Mouse (Mus musculus) MEL (cell line): ENCODE data around the gene Rad50.

ENCODE experiments used
- CTCF ChIP-seq, 3 experiments: IDR thresholded peaks in 2 of 3; conservative IDR thresholded peaks in 1 of 3; 2 replicates each; pipeline ENCODE4 v1.5.1; 2011 to 2012; ENCODE audit warnings: low read length in 3 of 3, low read depth in 2 of 3, mild to moderate bottlenecking in 2 of 3, improper control_type of control experiment in 1 of 3, inconsistent platforms in 1 of 3, mixed read lengths in 1 of 3, moderate library complexity in 1 of 3; ENCODE audit not compliant: control insufficient read depth in 1 of 3, insufficient read depth in 1 of 3, poor library complexity in 1 of 3, severe bottlenecking in 1 of 3
- EP300 ChIP-seq, 2 experiments: IDR thresholded peaks; 2 replicates each; pipeline ENCODE4 v1.6.1; 2011; ENCODE audit warnings: improper control_type of control experiment in 2 of 2, low read length in 2 of 2, low read depth in 1 of 2, mild to moderate bottlenecking in 1 of 2
- GATA1 ChIP-seq: IDR thresholded peaks from 2 replicates; pipeline ENCODE4 v1.6.1; 2011; ENCODE audit warnings: low read depth, low read length, improper control_type of control experiment
- HCFC1 ChIP-seq: IDR thresholded peaks from 2 replicates; pipeline ENCODE4 v1.6.1; 2012; ENCODE audit warnings: low read depth, mild to moderate bottlenecking, inconsistent platforms, low read length, improper control_type of control experiment, moderate library complexity
- JUND ChIP-seq: IDR thresholded peaks from 2 replicates; pipeline ENCODE4 v1.6.1; 2011; ENCODE audit warnings: low read depth, mild to moderate bottlenecking, improper control_type of control experiment, low read length
- KAT2A ChIP-seq: conservative IDR thresholded peaks from 2 replicates; pipeline ENCODE4 v1.6.1; 2012; ENCODE audit warnings: low read depth, low read length, improper control_type of control experiment, inconsistent platforms
- MAFK ChIP-seq: IDR thresholded peaks from 2 replicates; pipeline ENCODE4 v1.6.1; 2011; ENCODE audit warnings: low read depth, mild to moderate bottlenecking, low read length, improper control_type of control experiment, borderline replicate concordance
- MAZ ChIP-seq: IDR thresholded peaks from 2 replicates; pipeline ENCODE4 v1.6.1; 2012; ENCODE audit warnings: low read depth, mild to moderate bottlenecking, inconsistent platforms, low read length, improper control_type of control experiment
- MXI1 ChIP-seq: IDR thresholded peaks from 2 replicates; pipeline ENCODE4 v1.6.1; 2011; ENCODE audit warnings: mild to moderate bottlenecking, low read depth, low read length, improper control_type of control experiment
- POLR2A ChIP-seq, 2 experiments: IDR thresholded peaks; 2 replicates each; pipeline ENCODE4 v1.6.1; 2011 to 2012; ENCODE audit warnings: low read length in 2 of 2, mild to moderate bottlenecking in 2 of 2, control low read depth in 1 of 2, improper control_type of control experiment in 1 of 2, low read depth in 1 of 2, moderate library complexity in 1 of 2; ENCODE audit not compliant: control insufficient read depth in 1 of 2, insufficient read depth in 1 of 2, poor library complexity in 1 of 2
- TAL1 ChIP-seq: IDR thresholded peaks from 2 replicates; pipeline ENCODE4 v1.6.1; 2012; ENCODE audit warnings: mild to moderate bottlenecking, inconsistent platforms, low read length, moderate library complexity, mixed read lengths
- TCF12 ChIP-seq: IDR thresholded peaks from 2 replicates; pipeline ENCODE4 v1.6.1; 2014; ENCODE audit warnings: low read depth, mild to moderate bottlenecking, inconsistent platforms, low read length, improper control_type of control experiment, moderate library complexity

GRCm38 (mm10) chr11:53733824-53734223, 26.7 kb upstream of the Rad50 start:
- TF ChIP-seq EP300 (IDR thresholded peaks at IDR 0.05; ENCODE audit: low read depth in 1 of 2, low read length in 2 of 2) (no peak), TCF12 (no peak), GATA1 (no peak), MAFK (no peak), TAL1 (no peak), HCFC1 (no peak), JUND (no peak), MXI1 (no peak), MAZ (no peak), KAT2A (no peak), POLR2A (IDR thresholded peaks at IDR 0.05; ENCODE audit: control insufficient read depth in 1 of 2, insufficient read depth in 1 of 2, low read depth in 1 of 2, low read length in 2 of 2, poor library complexity in 1 of 2) (no peak), CTCF (IDR thresholded peaks at IDR 0.05 in 2 of 3, conservative IDR thresholded peaks at IDR 0.05 in 1 of 3; ENCODE audit: control insufficient read depth in 1 of 3, insufficient read depth in 1 of 3, low read depth in 2 of 3, low read length in 3 of 3, poor library complexity in 1 of 3, severe bottlenecking in 1 of 3) (peak; percentile 35 to 59 (median 53); a peak in 5 of 6 replicates)
